Mouse (Mus musculus): ENCODE data around the gene Ptgfrn. TPM values are rescaled to one million over a fixed set of nuclear protein-coding genes. Genes with fewer than 3 reads are reported as not detected.

The Ptgfrn gene
- polyA plus RNA-seq (2015; fragmentation: Nextera tagmentation; extraction: Ambion mirVana), result 5.0 and 5.5 TPM in 2 replicates

- H3K36me3 ChIP-seq, result no peaks in the 10 kb centered on the region
- WGBS, result 1% methylated on average over 64 of the region's 81 CpGs
- peak within 1 kb of the TSS; percentile 93 for H3K27ac ChIP-seq
- peaks cover 45% of the 10 kb centered on the region for H3K4me1 ChIP-seq
- H3K4me3 ChIP-seq, result peak within 1 kb of the TSS; percentile 89
- peak within 1 kb of the TSS; percentile 91 for H3K4me2 ChIP-seq
- ATAC-seq (ENCODE audit: borderline replicate concordance, extremely low read depth, low FRiP score, low TSS enrichment), result peak; percentile 75
- H3K27me3 ChIP-seq, result no peaks in the 10 kb centered on the region
- H3K9ac ChIP-seq, result peak within 1 kb of the TSS; percentile 93
- no peaks in the 10 kb centered on the region for H3K9me3 ChIP-seq
Observed at GRCm38 (mm10) chr3:101110043-101110837, at the start of gene Ptgfrn. Gene Ptgfrn, minus strand, starts transcription at chr3:101110278.

- no peaks in the 10 kb centered on the region for H3K9me3 ChIP-seq
- H3K27me3 ChIP-seq, result 0 out of 2 replicates have a peak, but pooled peaks cover 3% of the 10 kb centered on the region
- WGBS, result 84% methylated on average over 4 of the region's 4 CpGs
- H3K4me2 ChIP-seq, result no peak overlapping the region
- no peak overlapping the region for H3K9ac ChIP-seq
- ATAC-seq (ENCODE audit: borderline replicate concordance, extremely low read depth, low FRiP score, low TSS enrichment), result no peak
- H3K4me1 ChIP-seq, result peaks cover 16% of the 10 kb centered on the region
- H3K4me3 ChIP-seq, result no peak overlapping the region
- no peaks in the 10 kb centered on the region for H3K36me3 ChIP-seq
- H3K27ac ChIP-seq, result no peak overlapping the region
Observed at GRCm38 (mm10) chr3:101159701-101160100, 49.6 kb upstream of the Ptgfrn start.

- Histone ChIP-seq H3K27ac (no peak overlapping the region), H3K4me1 (no peaks in the 10 kb centered on the region), H3K27me3 (0 out of 2 replicates have a peak, but pooled peaks cover 3% of the 10 kb centered on the region), H3K9ac (no peak overlapping the region), H3K4me2 (no peak overlapping the region), H3K36me3 (no peaks in the 10 kb centered on the region), H3K9me3 (no peaks in the 10 kb centered on the region), H3K4me3 (no peak overlapping the region)
- 93% methylated on average over 1 of the region's 1 CpGs for WGBS
- no peak for ATAC-seq (ENCODE audit: borderline replicate concordance, extremely low read depth, low FRiP score, low TSS enrichment)
Observed at GRCm38 (mm10) chr3:101154067-101154466, 44.0 kb upstream of the Ptgfrn start.

- Histone ChIP-seq H3K27ac (no peak overlapping the region), H3K4me2 (no peak overlapping the region), H3K4me3 (no peak overlapping the region), H3K9me3 (no peaks in the 10 kb centered on the region), H3K27me3 (no peaks in the 10 kb centered on the region), H3K4me1 (no peaks in the 10 kb centered on the region), H3K36me3 (no peaks in the 10 kb centered on the region), H3K9ac (no peak overlapping the region)
- ATAC-seq (ENCODE audit: borderline replicate concordance, extremely low read depth, low FRiP score, low TSS enrichment), result no peak
- 53% methylated on average over 3 of the region's 3 CpGs for WGBS
Observed at GRCm38 (mm10) chr3:101153341-101153740, 43.3 kb upstream of the Ptgfrn start.

GRCm38 (mm10) chr3:101146126-101146772 lies 36.2 kb upstream of the Ptgfrn start:
- Histone ChIP-seq H3K4me1 (peaks cover 12% of the 10 kb centered on the region; the same call in 1 of the 2 replicates), H3K27me3 (no peaks in the 10 kb centered on the region), H3K36me3 (no peaks in the 10 kb centered on the region), H3K4me3 (no peak overlapping the region), H3K4me2 (no peak overlapping the region), H3K27ac (no peak overlapping the region), H3K9ac (no peak overlapping the region), H3K9me3 (no peaks in the 10 kb centered on the region; the same call in 1 of the 2 replicates)
- 64% methylated on average over 7 of the region's 7 CpGs for WGBS
- ATAC-seq (ENCODE audit: borderline replicate concordance, extremely low read depth, low FRiP score, low TSS enrichment), result no peak

- Histone ChIP-seq H3K4me1 (peaks cover 12% of the 10 kb centered on the region; the same call in 1 of the 2 replicates), H3K27ac (no peak overlapping the region), H3K4me2 (peak overlapping the region; percentile 37), H3K27me3 (no peaks in the 10 kb centered on the region), H3K9ac (no peak overlapping the region), H3K9me3 (no peaks in the 10 kb centered on the region; the same call in 1 of the 2 replicates), H3K4me3 (no peak overlapping the region), H3K36me3 (no peaks in the 10 kb centered on the region)
- ATAC-seq (ENCODE audit: borderline replicate concordance, extremely low read depth, low FRiP score, low TSS enrichment), result no peak
- WGBS, result 26% methylated on average over 10 of the region's 10 CpGs
Observed at GRCm38 (mm10) chr3:101145292-101146046, 35.4 kb upstream of the Ptgfrn start.

GRCm38 (mm10) chr3:101144366-101144948 lies 34.4 kb upstream of the Ptgfrn start:
- ATAC-seq (ENCODE audit: borderline replicate concordance, extremely low read depth, low FRiP score, low TSS enrichment), result no peak
- H3K36me3 ChIP-seq, result no peaks in the 10 kb centered on the region
- no peaks in the 10 kb centered on the region for H3K27me3 ChIP-seq
- 59% methylated on average over 6 of the region's 6 CpGs for WGBS
- no peaks in the 10 kb centered on the region; the same call in 1 of the 2 replicates for H3K9me3 ChIP-seq
- no peak overlapping the region for H3K9ac ChIP-seq
- no peak overlapping the region for H3K4me2 ChIP-seq
- no peak overlapping the region for H3K27ac ChIP-seq
- no peak overlapping the region for H3K4me3 ChIP-seq
- H3K4me1 ChIP-seq, result peaks cover 12% of the 10 kb centered on the region; the same call in 1 of the 2 replicates

GRCm38 (mm10) chr3:101143465-101143864 lies 33.4 kb upstream of the Ptgfrn start:
- H3K9ac ChIP-seq, result no peak overlapping the region
- no peak for ATAC-seq (ENCODE audit: borderline replicate concordance, extremely low read depth, low FRiP score, low TSS enrichment)
- no peak overlapping the region for H3K27ac ChIP-seq

GRCm38 (mm10) chr3:101141864-101142263 lies 31.8 kb upstream of the Ptgfrn start:
- Histone ChIP-seq H3K27ac (no peak overlapping the region), H3K4me2 (no peak overlapping the region), H3K9ac (no peak overlapping the region), H3K9me3 (no peaks in the 10 kb centered on the region), H3K4me3 (no peak overlapping the region), H3K4me1 (peaks cover 12% of the 10 kb centered on the region; the same call in 1 of the 2 replicates), H3K36me3 (no peaks in the 10 kb centered on the region), H3K27me3 (no peaks in the 10 kb centered on the region)
- no peak for ATAC-seq (ENCODE audit: borderline replicate concordance, extremely low read depth, low FRiP score, low TSS enrichment)
- 67% methylated on average over 8 of the region's 8 CpGs for WGBS

More at GRCm38 (mm10) chr3:101143465-101143864, 33.4 kb upstream of the Ptgfrn start:
- peaks cover 12% of the 10 kb centered on the region; the same call in 1 of the 2 replicates for H3K4me1 ChIP-seq
- WGBS, result 71% methylated on average over 7 of the region's 7 CpGs
- no peaks in the 10 kb centered on the region for H3K27me3 ChIP-seq
- H3K4me2 ChIP-seq, result no peak overlapping the region
- H3K4me3 ChIP-seq, result no peak overlapping the region
- no peaks in the 10 kb centered on the region for H3K36me3 ChIP-seq
- no peaks in the 10 kb centered on the region; the same call in 1 of the 2 replicates for H3K9me3 ChIP-seq

- Histone ChIP-seq H3K27me3 (no peaks in the 10 kb centered on the region), H3K36me3 (no peaks in the 10 kb centered on the region), H3K4me1 (peaks cover 7% of the 10 kb centered on the region; the same call in 1 of the 2 replicates), H3K27ac (no peak overlapping the region), H3K9me3 (no peaks in the 10 kb centered on the region), H3K4me2 (no peak overlapping the region), H3K4me3 (no peak overlapping the region), H3K9ac (no peak overlapping the region)
- ATAC-seq (ENCODE audit: borderline replicate concordance, extremely low read depth, low FRiP score, low TSS enrichment), result no peak
- WGBS, result 80% methylated on average over 7 of the region's 7 CpGs
Observed at GRCm38 (mm10) chr3:101139958-101140357, 29.9 kb upstream of the Ptgfrn start.

GRCm38 (mm10) chr3:101136483-101136882 lies 26.4 kb upstream of the Ptgfrn start:
- H3K9me3 ChIP-seq, result no peaks in the 10 kb centered on the region
- 0 out of 2 replicates have a peak, but pooled peaks cover 5% of the 10 kb centered on the region for H3K4me1 ChIP-seq
- no peaks in the 10 kb centered on the region for H3K36me3 ChIP-seq
- no peak overlapping the region for H3K9ac ChIP-seq
- no peak overlapping the region for H3K4me3 ChIP-seq
- H3K27ac ChIP-seq, result no peak overlapping the region
- no peaks in the 10 kb centered on the region for H3K27me3 ChIP-seq
- no peak overlapping the region for H3K4me2 ChIP-seq
- WGBS, result 28% methylated on average over 11 of the region's 11 CpGs
- no peak for ATAC-seq (ENCODE audit: borderline replicate concordance, extremely low read depth, low FRiP score, low TSS enrichment)

Data from lung, embryonic 15.5 days (tissue).